Mouse (Mus musculus) neural tube, embryonic 15.5 days (tissue): ENCODE data around the gene Spindoc. TPM values are rescaled to one million over a fixed set of nuclear protein-coding genes. Genes with fewer than 3 reads are reported as not detected.
A peak's percentile ranks its signal among the peaks of the same experiment; 100 is the strongest.

ENCODE experiments used
- ATAC-seq: fragments of 200-750 bp; cut with Nextera tagmentation; 2 replicates; pipeline ENCODE4 v1.8.0; 2017; ENCODE audit warnings: mild to moderate bottlenecking, moderate TSS enrichment, moderate library complexity; ENCODE audit not compliant: low FRiP score
- H3K27ac ChIP-seq: fragments of 300-500 bp; sonication (generic); replicated peaks from 2 replicates; pipeline ENCODE4 v1.5.1; 2015; ENCODE audit warnings: mild to moderate bottlenecking, inconsistent platforms
- H3K27me3 ChIP-seq: fragments of 300-500 bp; sonication (generic); replicated peaks from 2 replicates; pipeline ENCODE4 v1.6.1; 2015; ENCODE audit warnings: inconsistent platforms
- H3K36me3 ChIP-seq: fragments of 300-500 bp; sonication (generic); 2 replicates; pipeline ENCODE4 v1.6.1; 2015; ENCODE audit warnings: inconsistent platforms
- H3K4me1 ChIP-seq: fragments of 300-500 bp; sonication (generic); 2 replicates; pipeline ENCODE4 v1.6.1; 2015; ENCODE audit warnings: inconsistent platforms
- H3K4me2 ChIP-seq: fragments of 300-500 bp; sonication (generic); 2 replicates; pipeline ENCODE4 v1.6.1; 2015; ENCODE audit warnings: inconsistent platforms, mild to moderate bottlenecking, moderate library complexity
- H3K4me3 ChIP-seq: fragments of 300-500 bp; sonication (generic); replicated peaks from 2 replicates; pipeline ENCODE4 v1.5.1; 2015; ENCODE audit warnings: mild to moderate bottlenecking, inconsistent platforms
- H3K9ac ChIP-seq: fragments of 300-500 bp; sonication (generic); replicated peaks from 2 replicates; pipeline ENCODE4 v1.6.1; 2015; ENCODE audit warnings: mild to moderate bottlenecking, inconsistent platforms
- H3K9me3 ChIP-seq: fragments of 300-500 bp; sonication (generic); replicated peaks from 2 replicates; pipeline ENCODE4 v1.6.1; 2016; ENCODE audit warnings: inconsistent platforms
- WGBS: fragments of 180-500 bp; shearing (Covaris S2); methylation state at CpG from one replicate; pipeline ENCODE4 v1.1.7; 2015; ENCODE audit warnings: mixed read lengths; 5-methylcytosine and 5-hydroxymethylcytosine counted together
- polyA plus RNA-seq: library from polyadenylated mRNA; unstranded; fragments of >200 nt; fragmentation: Nextera tagmentation; extraction: Ambion mirVana; gene quantifications from 2 replicates; pipeline ENCODE4 v1.2.1, GENCODE M21; 2015

Gene Spindoc
- 25.3 and 30.9 TPM in 2 replicates for polyA plus RNA-seq

DNA sequence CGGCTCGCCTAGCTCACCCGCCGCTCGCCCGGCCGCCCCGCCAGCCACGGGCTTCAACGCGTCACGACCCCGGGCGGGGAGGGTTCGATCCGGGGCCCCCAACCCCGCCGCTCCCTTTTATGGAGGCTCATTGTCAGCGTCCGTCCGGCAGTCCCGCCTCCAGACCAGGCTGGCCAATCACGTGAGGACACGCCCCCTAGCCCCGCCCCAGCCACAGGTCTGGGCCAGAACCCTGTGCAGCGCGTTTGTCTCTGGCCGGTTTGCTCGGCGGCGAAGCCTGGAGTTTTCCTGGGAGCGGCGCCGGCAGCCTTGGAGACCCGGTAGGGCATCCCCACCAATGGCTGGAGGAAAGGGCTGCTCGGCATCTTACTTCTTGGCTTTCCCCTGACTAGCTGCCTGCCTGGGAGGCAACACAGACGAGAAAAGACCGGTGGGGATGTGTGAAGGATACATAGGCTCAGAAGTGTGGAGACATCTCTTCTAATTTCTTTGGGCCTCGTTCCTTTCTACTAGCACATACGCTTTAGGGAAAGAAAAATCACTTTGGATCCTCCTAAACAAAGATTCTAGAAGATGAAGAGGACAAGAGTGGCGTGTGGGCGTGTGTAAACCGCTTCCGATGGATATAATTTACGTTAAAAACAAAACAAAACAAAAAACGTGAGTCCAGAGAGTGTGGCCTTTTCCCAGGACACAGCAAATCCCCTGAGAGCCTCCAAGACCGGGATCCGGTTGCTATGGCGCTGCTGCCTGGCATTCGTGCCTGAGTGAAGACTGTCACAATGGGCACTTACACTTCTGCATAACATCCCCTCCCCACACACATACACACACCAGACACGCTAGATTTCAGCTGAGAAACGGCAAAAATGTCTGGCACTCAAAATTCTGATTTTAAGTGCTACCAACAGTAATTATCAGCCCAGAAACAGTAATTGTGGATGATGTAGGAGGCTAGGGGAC is at the start of gene Spindoc:
Gene Spindoc, minus strand, starts transcription at position 92 of the 963 bp plus-strand sequence.
- ATAC-seq = peak; percentile 98
- no peaks in the 10 kb centered on the region for H3K27me3 ChIP-seq
- H3K27ac ChIP-seq = peak within 1 kb of the TSS; percentile 97
- H3K9ac ChIP-seq = peak within 1 kb of the TSS; percentile 91
- under 1% methylated on average over 46 of the region's 52 CpGs for WGBS
- H3K36me3 ChIP-seq = no peaks in the 10 kb centered on the region
- no peaks in the 10 kb centered on the region for H3K9me3 ChIP-seq
- peak within 1 kb of the TSS; percentile 77 for H3K4me2 ChIP-seq
- H3K4me3 ChIP-seq = peak within 1 kb of the TSS; percentile 89
- H3K4me1 ChIP-seq = peaks cover 44% of the 10 kb centered on the region

DNA sequence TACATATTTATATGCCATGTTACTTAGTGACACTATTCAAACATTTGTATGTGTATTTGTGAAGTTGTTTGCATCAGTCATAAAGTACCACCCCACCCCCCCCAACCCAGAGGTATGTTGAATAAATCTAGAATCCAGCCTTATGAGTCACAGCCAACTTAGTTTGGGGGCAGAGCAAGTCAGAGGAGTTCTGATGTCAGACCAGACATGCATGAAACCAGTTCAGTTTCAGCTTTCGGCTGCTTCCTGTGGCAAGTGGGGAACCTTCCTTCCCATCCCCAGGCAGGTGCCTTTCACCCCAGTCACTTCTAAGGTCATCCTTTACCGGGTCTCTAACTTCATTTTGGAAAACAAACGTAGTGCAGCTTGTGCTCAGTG is 42.6 kb upstream of the Spindoc start:
- peaks cover 50% of the 10 kb centered on the region for H3K4me1 ChIP-seq

DNA sequence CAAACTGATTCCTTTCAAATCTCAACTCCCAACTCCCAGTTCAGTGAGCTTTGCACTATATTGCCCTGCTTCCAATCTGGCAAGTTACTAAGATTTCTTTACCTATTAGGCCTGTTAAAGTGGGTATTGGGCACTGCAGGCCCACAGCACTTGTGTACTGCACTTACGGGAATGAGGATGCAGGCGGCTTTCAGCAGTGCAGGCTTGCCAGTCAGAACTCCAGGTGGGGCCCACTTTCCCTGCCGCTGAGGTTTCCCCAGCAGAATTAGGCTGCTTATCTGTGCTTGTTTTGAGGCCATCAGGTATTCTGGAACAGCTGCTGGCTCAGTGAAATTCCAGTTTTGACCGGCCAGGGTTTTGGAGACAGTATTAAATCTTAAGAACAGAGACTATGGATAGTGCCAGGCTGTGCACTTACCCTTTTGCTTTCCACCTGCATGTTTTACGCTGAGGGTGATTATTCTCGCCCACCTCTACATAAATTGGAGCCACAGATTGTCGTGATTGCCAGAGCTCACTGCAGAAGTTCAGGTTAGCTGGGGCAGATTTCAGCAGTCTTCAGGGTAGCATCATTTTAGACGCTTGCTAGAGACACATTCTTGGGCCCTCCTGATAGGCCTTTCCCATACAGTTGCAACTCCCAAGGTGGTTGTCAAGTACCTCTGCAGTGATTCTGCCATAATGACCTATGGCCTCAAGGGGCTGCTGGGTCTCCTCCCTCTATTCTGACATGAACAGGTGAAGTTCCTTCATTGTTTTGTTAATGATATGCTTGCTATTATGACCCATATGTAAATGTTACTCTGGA is 42.0 kb upstream of the Spindoc start:
- H3K27me3 ChIP-seq = no peaks in the 10 kb centered on the region
- ATAC-seq = no peak
- peaks cover 56% of the 10 kb centered on the region for H3K4me1 ChIP-seq
- peak overlapping the region; percentile 57; the same call in 1 of the 2 replicates for H3K9ac ChIP-seq
- H3K36me3 ChIP-seq = peaks cover 50% of the 10 kb centered on the region
- no peaks in the 10 kb centered on the region for H3K9me3 ChIP-seq
- peak overlapping the region; percentile 85 for H3K4me2 ChIP-seq
- H3K27ac ChIP-seq = peak overlapping the region; percentile 85
- H3K4me3 ChIP-seq = peak overlapping the region; percentile 43
- 45% methylated on average over 8 of the region's 8 CpGs for WGBS

More for the DNA sequence above, 42.6 kb upstream of the Spindoc start:
- peaks cover 53% of the 10 kb centered on the region for H3K36me3 ChIP-seq
- no peaks in the 10 kb centered on the region for H3K27me3 ChIP-seq
- H3K9ac ChIP-seq = no peak overlapping the region
- H3K27ac ChIP-seq = no peak overlapping the region
- H3K4me3 ChIP-seq = no peak overlapping the region
- H3K9me3 ChIP-seq = no peaks in the 10 kb centered on the region
- no peak for ATAC-seq
- WGBS = 39% methylated on average over 3 of the region's 3 CpGs
- H3K4me2 ChIP-seq = no peak overlapping the region

DNA sequence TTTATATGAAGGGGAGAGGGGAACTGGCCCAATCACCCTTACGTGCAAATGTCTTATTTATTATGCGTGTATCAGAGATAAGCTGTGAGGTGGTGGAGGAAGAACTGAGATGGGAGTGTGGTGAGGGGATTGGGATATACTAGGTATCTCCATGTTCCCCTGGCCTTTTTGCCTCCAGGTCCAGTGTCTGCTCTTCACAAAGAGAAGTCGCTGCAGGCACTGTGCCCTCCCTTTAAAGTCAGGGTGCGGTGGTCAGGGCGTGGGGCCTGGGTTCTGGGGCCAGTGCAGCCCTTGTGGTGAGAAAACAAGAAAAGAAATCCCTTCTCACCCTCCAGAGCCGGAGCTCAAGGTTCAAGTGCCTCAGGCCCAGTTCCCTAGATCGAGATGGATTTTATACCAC is 41.3 kb upstream of the Spindoc start:
- H3K36me3 ChIP-seq = peaks cover 45% of the 10 kb centered on the region
- peaks cover 63% of the 10 kb centered on the region for H3K4me1 ChIP-seq

DNA sequence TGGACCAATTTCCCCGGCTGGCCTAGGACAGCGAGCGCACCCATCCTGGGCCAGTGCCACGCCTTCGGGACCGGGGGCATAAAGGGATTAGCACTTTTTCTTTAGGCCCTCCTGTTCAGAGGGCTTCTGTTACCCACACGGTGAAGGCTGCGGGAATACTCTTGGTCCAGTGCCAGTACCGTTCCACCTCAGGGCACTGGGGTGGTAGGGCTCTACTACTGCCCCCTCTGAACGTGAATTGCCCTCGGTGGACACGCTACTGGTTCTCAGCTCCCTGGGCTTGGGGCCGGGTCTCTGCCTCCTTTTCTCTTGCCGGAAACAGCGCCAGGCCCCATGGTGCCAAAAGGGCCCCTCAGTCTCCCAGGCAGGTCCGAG is 40.8 kb upstream of the Spindoc start:
- WGBS = 17% methylated on average over 16 of the region's 16 CpGs
- peaks cover 68% of the 10 kb centered on the region for H3K4me1 ChIP-seq
- peaks cover 42% of the 10 kb centered on the region for H3K36me3 ChIP-seq

More for the DNA sequence above, 41.3 kb upstream of the Spindoc start:
- Histone ChIP-seq H3K4me2 (peak overlapping the region; percentile 85), H3K9ac (peak overlapping the region; percentile 57), H3K27ac (peak overlapping the region; percentile 85), H3K9me3 (no peaks in the 10 kb centered on the region), H3K4me3 (peak overlapping the region; percentile 43), H3K27me3 (no peaks in the 10 kb centered on the region)
- 45% methylated on average over 7 of the region's 7 CpGs for WGBS
- ATAC-seq = no peak

DNA sequence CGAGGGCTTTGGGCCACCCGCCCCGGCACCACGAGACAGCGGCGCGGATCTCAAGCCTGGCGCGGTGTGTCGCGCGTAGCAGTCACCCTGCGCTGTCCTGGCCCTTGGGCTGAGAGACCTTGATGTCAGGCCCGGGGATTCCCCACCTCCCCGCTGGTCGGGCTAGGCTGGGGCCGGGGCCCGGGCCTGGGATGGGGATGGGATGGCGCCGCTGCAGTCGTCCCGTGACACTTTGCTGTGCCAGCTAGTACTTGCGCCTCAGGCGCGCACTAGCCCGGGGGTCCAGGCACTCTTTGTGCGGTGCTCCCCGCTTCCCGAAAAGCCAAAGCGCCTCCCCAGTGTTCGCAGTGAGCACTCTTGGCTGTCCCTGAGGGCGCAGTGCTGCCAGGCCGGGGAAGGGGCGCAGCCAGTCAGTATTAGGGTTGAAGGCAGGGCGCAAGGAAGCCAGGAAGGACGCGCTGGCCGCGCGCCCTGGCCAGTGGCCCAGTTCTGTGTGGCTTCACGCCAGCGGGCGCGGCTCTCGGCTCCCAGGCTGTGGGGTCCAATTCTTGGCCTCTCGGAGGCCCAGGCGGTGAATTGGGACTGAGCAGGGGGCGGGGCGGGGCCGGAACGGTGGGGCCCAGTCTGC is 40.3 kb upstream of the Spindoc start:
- Histone ChIP-seq H3K36me3 (peaks cover 37% of the 10 kb centered on the region), H3K9ac (peak overlapping the region; percentile 57), H3K4me2 (peak overlapping the region; percentile 85), H3K27me3 (no peaks in the 10 kb centered on the region), H3K27ac (peak overlapping the region; percentile 85), H3K4me3 (peak overlapping the region; percentile 43), H3K9me3 (no peaks in the 10 kb centered on the region), H3K4me1 (peaks cover 68% of the 10 kb centered on the region)
- WGBS = 7% methylated on average over 51 of the region's 51 CpGs
- peak; percentile 60 for ATAC-seq

More for the DNA sequence above, 40.8 kb upstream of the Spindoc start:
- H3K27me3 ChIP-seq = no peaks in the 10 kb centered on the region
- peak overlapping the region; percentile 43 for H3K4me3 ChIP-seq
- no peaks in the 10 kb centered on the region for H3K9me3 ChIP-seq
- H3K9ac ChIP-seq = peak overlapping the region; percentile 57
- H3K27ac ChIP-seq = peak overlapping the region; percentile 85
- H3K4me2 ChIP-seq = peak overlapping the region; percentile 85
- ATAC-seq = no peak; the same call in none of the 2 replicates

DNA sequence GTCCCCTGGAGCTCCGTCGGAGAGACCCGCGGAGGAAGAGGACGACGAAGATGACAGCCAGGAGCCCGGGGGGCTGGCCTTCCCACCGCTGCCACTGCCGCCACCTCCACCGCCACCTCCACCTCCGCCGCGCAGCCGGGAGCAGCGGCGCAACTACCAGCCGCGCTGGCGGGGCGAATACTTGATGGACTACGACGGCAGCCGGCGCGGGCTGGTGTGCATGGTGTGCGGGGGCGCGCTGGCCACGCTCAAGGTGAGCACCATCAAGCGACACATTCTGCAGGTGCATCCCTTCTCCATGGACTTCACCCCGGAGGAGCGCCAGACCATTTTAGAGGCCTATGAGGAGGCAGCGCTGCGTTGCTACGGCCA is 39.8 kb upstream of the Spindoc start:
- Histone ChIP-seq H3K27ac (peak overlapping the region; percentile 85), H3K36me3 (peaks cover 32% of the 10 kb centered on the region), H3K9ac (peak overlapping the region; percentile 57), H3K4me1 (peaks cover 68% of the 10 kb centered on the region), H3K4me3 (peak overlapping the region; percentile 43), H3K9me3 (no peaks in the 10 kb centered on the region), H3K4me2 (peak overlapping the region; percentile 85), H3K27me3 (no peaks in the 10 kb centered on the region)
- no peak for ATAC-seq
- WGBS = 11% methylated on average over 32 of the region's 35 CpGs

DNA sequence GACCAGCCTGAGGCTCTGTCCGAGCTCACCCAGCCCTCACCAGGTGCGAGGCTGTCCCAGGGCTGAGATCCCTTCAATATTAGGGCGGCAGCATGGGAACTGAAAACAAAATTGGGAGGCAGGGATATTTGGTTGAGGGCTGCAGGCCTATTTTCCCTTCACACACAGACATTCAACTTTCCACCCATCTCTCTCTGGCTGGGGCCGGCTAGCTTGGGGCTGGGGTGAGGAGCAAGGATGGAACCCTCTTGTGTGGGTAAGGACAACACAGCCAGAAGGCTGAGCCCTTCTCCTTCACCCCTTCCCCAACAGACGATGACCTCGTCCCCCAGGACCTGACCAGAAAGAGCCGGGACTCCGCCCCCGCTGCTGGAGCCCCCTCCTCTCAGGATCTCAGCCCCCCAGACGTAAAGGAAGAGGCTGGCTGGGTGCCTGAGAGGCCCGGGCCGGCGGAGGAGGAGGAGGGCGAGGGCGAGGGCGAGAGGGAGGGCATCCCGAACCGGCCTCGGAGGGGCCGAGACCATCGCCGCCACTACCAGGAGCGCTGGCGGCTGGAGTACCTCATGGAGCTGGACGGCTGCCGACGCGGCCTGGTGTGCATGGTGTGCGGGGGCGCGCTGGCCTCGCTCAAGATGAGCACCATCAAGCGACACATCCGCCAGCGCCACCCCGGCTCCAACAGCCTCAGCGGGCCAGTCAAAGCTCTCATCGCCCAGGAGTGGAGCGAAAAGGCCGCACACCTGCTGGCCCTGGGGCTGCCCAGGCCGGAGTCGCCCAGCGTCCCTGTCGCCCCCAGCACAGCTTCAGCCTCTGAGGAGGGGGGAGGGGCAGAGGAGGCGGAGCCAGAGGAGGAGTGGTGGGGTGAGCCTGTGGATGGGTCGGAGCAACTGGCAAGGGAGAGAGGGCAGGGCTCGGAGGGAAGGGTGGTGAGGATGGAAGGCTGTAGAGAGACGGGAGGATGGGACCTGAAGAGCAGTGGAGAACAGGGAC is 39.1 kb upstream of the Spindoc start:
- Histone ChIP-seq H3K9me3 (no peaks in the 10 kb centered on the region), H3K27ac (peak overlapping the region; percentile 85), H3K4me3 (peak overlapping the region; percentile 43), H3K9ac (peak overlapping the region; percentile 57), H3K27me3 (no peaks in the 10 kb centered on the region), H3K4me2 (peak overlapping the region; percentile 85), H3K4me1 (peaks cover 68% of the 10 kb centered on the region), H3K36me3 (peaks cover 24% of the 10 kb centered on the region)
- ATAC-seq = peak; percentile 39
- 6% methylated on average over 43 of the region's 48 CpGs for WGBS

DNA sequence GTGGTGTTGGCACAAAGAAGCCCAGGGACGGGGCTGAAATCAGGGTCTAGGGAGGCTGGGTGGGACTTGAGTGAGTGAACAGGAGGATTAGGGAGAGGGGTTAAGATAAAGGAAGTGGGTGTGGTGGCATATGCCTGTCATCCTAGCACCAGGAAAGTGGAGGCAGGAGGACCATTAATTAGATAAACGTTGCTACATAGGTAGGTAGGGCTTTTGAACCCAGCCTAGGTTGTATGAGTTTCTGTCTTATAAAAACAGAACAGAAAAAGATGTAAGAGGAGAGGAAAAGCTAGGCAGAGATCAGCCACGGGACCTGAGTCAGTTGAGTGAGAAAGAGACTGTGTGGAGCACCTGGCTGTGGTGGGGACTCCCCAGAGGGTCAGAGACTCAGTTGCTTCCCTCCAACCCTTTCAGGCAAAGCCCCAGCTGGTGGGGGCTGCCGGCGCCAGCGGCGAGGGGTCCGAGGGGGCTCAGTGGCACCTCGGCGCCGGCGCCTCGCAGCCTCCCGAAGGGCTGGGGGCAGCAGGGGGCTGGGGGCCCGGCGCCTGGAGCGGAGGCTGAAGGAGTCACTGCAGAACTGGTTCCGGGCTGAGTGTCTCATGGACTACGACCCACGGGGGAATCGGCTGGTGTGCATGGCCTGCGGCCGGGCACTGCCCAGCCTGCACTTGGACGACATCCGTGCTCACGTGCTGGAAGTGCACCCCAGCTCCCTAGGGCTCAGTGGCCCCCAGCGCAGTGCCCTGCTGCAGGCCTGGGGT is 38.2 kb upstream of the Spindoc start:
- Histone ChIP-seq H3K27me3 (no peaks in the 10 kb centered on the region), H3K36me3 (peaks cover 16% of the 10 kb centered on the region), H3K9me3 (no peaks in the 10 kb centered on the region), H3K4me3 (0 out of 2 replicates have a peak overlapping the region, but pooled peaks have one; percentile 3), H3K4me2 (peak overlapping the region; percentile 85), H3K9ac (peak overlapping the region; percentile 57), H3K27ac (peak overlapping the region; percentile 85), H3K4me1 (peaks cover 76% of the 10 kb centered on the region)
- ATAC-seq = no peak
- 39% methylated on average over 27 of the region's 27 CpGs for WGBS

DNA sequence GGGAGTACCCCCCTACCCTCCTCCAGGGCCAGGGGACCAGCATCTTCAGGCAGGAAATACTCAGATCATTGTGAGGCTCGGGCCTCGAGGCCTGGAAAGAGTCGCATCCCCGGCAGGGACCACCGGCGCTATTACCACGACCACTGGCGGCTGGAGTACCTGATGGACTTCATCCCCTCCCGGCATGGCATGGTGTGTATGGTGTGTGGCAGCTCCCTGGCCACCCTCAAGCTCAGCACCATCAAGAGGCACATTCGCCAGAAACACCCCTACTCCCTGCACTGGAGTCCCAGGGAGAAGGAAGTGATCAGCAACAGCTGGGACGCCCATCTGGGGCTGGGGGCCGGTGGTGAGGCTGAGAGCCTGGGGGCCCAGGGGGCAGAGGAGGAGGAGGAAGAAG is 37.3 kb upstream of the Spindoc start:
- Histone ChIP-seq H3K4me3 (peak overlapping the region; percentile 85), H3K9me3 (no peaks in the 10 kb centered on the region), H3K27me3 (no peaks in the 10 kb centered on the region), H3K4me1 (peaks cover 78% of the 10 kb centered on the region), H3K4me2 (peak overlapping the region; percentile 85), H3K9ac (peak overlapping the region; percentile 99), H3K27ac (peak overlapping the region; percentile 99), H3K36me3 (peaks cover 13% of the 10 kb centered on the region; the same call in 1 of the 2 replicates)
- no peak for ATAC-seq
- 36% methylated on average over 12 of the region's 12 CpGs for WGBS
